Mouse (Mus musculus) frontal cortex, postnatal 25 days (tissue): Measurements from ENCODE around the gene Atp5c1.
A peak's percentile ranks its signal among the peaks of the same experiment; 100 is the strongest.

Experiments
- DNase-seq, 2 experiments: peaks; one replicate each; pipeline ENCODE4 v3.0.0; 2022; ENCODE audit warnings: low spot score in 2 of 2

Gene Atp5c1

GRCm38 (mm10) chr2:10080310-10081010, at the start of gene Atp5c1, which contains the start of gene Kin:
TSS of gene Atp5c1 (minus strand) at chr2:10080510.
TSS of gene Kin (plus strand) at chr2:10080593.
- DNase-seq = peak; percentile 89 to 92

GRCm38 (mm10) chr2:10128571-10128970, 48.3 kb upstream of the Atp5c1 start:
- DNase-seq = no peak

GRCm38 (mm10) chr2:10127471-10127870, 47.2 kb upstream of the Atp5c1 start:
- DNase-seq = no peak

GRCm38 (mm10) chr2:10126122-10126521, 45.8 kb upstream of the Atp5c1 start:
- DNase-seq = no peak

- no peak for DNase-seq
Observed at GRCm38 (mm10) chr2:10121826-10122225, 41.5 kb upstream of the Atp5c1 start.

GRCm38 (mm10) chr2:10119276-10119675, 39.0 kb upstream of the Atp5c1 start:
- no peak for DNase-seq

- DNase-seq = no peak
Observed at GRCm38 (mm10) chr2:10118751-10119150, 38.4 kb upstream of the Atp5c1 start.

GRCm38 (mm10) chr2:10108535-10109189, 28.4 kb upstream of the Atp5c1 start:
- no peak for DNase-seq

- peak; percentile 44 to 59 for DNase-seq
Observed at GRCm38 (mm10) chr2:10101180-10101579, 20.9 kb upstream of the Atp5c1 start.

GRCm38 (mm10) chr2:10100471-10100870, 20.2 kb upstream of the Atp5c1 start:
- DNase-seq = no peak

GRCm38 (mm10) chr2:10098598-10099215, 18.4 kb upstream of the Atp5c1 start:
- peak; percentile 51 to 61 for DNase-seq

- DNase-seq = no peak
Observed at GRCm38 (mm10) chr2:10094327-10095100, 14.2 kb upstream of the Atp5c1 start.

GRCm38 (mm10) chr2:10087256-10087850, 7.0 kb upstream of the Atp5c1 start:
- no peak for DNase-seq

GRCm38 (mm10) chr2:10082737-10083136, 2.4 kb upstream of the Atp5c1 start:
- no peak for DNase-seq

- DNase-seq = no peak
Observed at GRCm38 (mm10) chr2:10081453-10082080, 1.3 kb upstream of the Atp5c1 start.

- no peak for DNase-seq
Observed at GRCm38 (mm10) chr2:10079745-10080309, 483 bp downstream of the Atp5c1 start.

- DNase-seq = no peak
Observed at GRCm38 (mm10) chr2:10076675-10077074, 3.6 kb downstream of the Atp5c1 start.

- no peak for DNase-seq
Observed at GRCm38 (mm10) chr2:10074470-10074869, 5.8 kb downstream of the Atp5c1 start.

GRCm38 (mm10) chr2:10071751-10072150, 8.6 kb downstream of the Atp5c1 start:
- DNase-seq = no peak

- DNase-seq = no peak
Observed at GRCm38 (mm10) chr2:10058836-10059235, 21.5 kb downstream of the Atp5c1 start.

GRCm38 (mm10) chr2:10051996-10052395, 28.3 kb downstream of the Atp5c1 start:
- DNase-seq = no peak
